Mouse (Mus musculus) heart, embryonic 10.5 days (tissue): ENCODE data around the gene Cd34. TPM values are rescaled to one million over a fixed set of nuclear protein-coding genes. Genes with fewer than 3 reads are reported as not detected.

Source experiments
- DNase-seq: peaks from one replicate; pipeline ENCODE4 v3.0.0-alpha.2; 2017; ENCODE audit warnings: low spot score
- H3K27ac ChIP-seq: fragments of 300-500 bp; sonication (generic); 2 replicates; pipeline ENCODE4 v1.5.1; 2016; ENCODE audit warnings: mild to moderate bottlenecking
- H3K27me3 ChIP-seq: fragments of 300-500 bp; sonication (generic); 2 replicates; pipeline ENCODE4 v1.6.1; 2016; ENCODE audit warnings: mild to moderate bottlenecking; ENCODE audit not compliant: poor library complexity, insufficient read depth, severe bottlenecking
- H3K36me3 ChIP-seq: fragments of 300-500 bp; sonication (generic); 2 replicates; pipeline ENCODE4 v1.6.1; 2016; ENCODE audit warnings: mild to moderate bottlenecking, moderate library complexity
- H3K4me1 ChIP-seq: fragments of 300-500 bp; sonication (generic); 2 replicates; pipeline ENCODE4 v1.6.1; 2016; ENCODE audit warnings: mild to moderate bottlenecking
- H3K4me3 ChIP-seq: fragments of 300-500 bp; sonication (generic); 2 replicates; pipeline ENCODE4 v1.5.1; 2016; ENCODE audit warnings: mild to moderate bottlenecking, moderate library complexity
- H3K9me3 ChIP-seq: fragments of 300-500 bp; sonication (generic); 2 replicates; pipeline ENCODE4 v1.6.1; 2016; ENCODE audit warnings: mild to moderate bottlenecking, moderate library complexity
- WGBS: fragments of 180-500 bp; shearing (Covaris S2); methylation state at CpG from one replicate; pipeline ENCODE4 v1.1.7; 2016; 5-methylcytosine and 5-hydroxymethylcytosine counted together
- polyA plus RNA-seq: library from polyadenylated mRNA; unstranded; fragments of >200 nt; fragmentation: Nextera tagmentation; extraction: Ambion mirVana; gene quantifications from 2 replicates; pipeline ENCODE4 v1.2.1, GENCODE M21; 2016

Cd34 gene
- polyA plus RNA-seq, 1 experiment from 2014 or later = 59.9 TPM

- 13% methylated on average over 1 of the region's 1 CpGs for WGBS
- DNase-seq = no peak
Observed at GRCm38 (mm10) chr1:194977371-194977761, 38.7 kb downstream of the Cd34 start.

GRCm38 (mm10) chr1:194977946-194978720, 39.5 kb downstream of the Cd34 start:
- Histone ChIP-seq H3K4me3 (no peak overlapping the region), H3K9me3 (no peaks in the 10 kb centered on the region), H3K27ac (no peak overlapping the region), H3K4me1 (peaks cover 30% of the 10 kb centered on the region), H3K27me3 (no peaks in the 10 kb centered on the region), H3K36me3 (no peaks in the 10 kb centered on the region)
- WGBS = 56% methylated on average over 5 of the region's 5 CpGs
- DNase-seq = no peak

More at GRCm38 (mm10) chr1:194977371-194977761, 38.7 kb downstream of the Cd34 start:
- Histone ChIP-seq H3K27me3 (no peaks in the 10 kb centered on the region), H3K9me3 (no peaks in the 10 kb centered on the region), H3K4me3 (peak overlapping the region; percentile 76), H3K36me3 (no peaks in the 10 kb centered on the region), H3K27ac (0 out of 2 replicates have a peak overlapping the region, but pooled peaks have one; percentile 88), H3K4me1 (peaks cover 30% of the 10 kb centered on the region)

DNA sequence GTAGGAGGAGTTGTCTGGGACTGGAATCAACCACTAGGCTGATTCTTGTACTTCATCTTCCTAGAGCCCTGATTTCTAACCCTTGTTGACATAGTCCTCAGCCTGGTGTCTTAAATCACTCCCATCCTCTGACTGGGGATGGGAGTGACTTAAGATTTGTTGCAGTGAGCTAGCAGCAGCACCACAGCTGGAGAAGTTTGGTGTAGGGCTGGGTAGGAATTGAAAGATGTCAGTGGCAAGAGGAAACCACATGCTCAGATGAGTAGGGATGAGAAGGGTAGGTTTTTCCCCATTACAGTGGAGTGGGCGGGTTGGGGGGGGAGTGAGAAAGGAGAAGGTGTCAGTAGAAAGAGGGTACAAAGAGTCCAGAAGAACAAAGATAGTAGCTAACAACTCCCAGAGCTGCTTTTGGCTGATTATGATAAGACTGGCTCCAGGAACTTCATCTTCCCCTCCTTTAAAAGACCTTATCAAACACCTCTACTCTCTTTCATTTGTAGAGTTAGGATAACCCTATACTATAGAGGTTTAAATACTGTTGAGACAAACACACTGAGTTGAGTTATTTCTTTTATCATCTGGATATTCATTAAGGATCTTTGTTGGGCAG, 42.3 kb downstream of the Cd34 start:
- H3K9me3 ChIP-seq = no peaks in the 10 kb centered on the region
- DNase-seq = no peak
- no peaks in the 10 kb centered on the region for H3K27me3 ChIP-seq
- 36% methylated on average over 1 of the region's 1 CpGs for WGBS
- no peak overlapping the region for H3K27ac ChIP-seq
- peaks cover 29% of the 10 kb centered on the region for H3K4me1 ChIP-seq
- H3K4me3 ChIP-seq = no peak overlapping the region
- no peaks in the 10 kb centered on the region for H3K36me3 ChIP-seq

- DNase-seq = no peak
- Histone ChIP-seq H3K27ac (no peak overlapping the region), H3K4me3 (no peak overlapping the region), H3K9me3 (no peaks in the 10 kb centered on the region), H3K36me3 (no peaks in the 10 kb centered on the region), H3K4me1 (peaks cover 12% of the 10 kb centered on the region; the same call in 1 of the 2 replicates), H3K27me3 (no peaks in the 10 kb centered on the region)
- 88% methylated on average over 5 of the region's 5 CpGs for whole genome bisulfite sequencing
Observed at GRCm38 (mm10) chr1:194982931-194983690, 44.5 kb downstream of the Cd34 start.

DNA sequence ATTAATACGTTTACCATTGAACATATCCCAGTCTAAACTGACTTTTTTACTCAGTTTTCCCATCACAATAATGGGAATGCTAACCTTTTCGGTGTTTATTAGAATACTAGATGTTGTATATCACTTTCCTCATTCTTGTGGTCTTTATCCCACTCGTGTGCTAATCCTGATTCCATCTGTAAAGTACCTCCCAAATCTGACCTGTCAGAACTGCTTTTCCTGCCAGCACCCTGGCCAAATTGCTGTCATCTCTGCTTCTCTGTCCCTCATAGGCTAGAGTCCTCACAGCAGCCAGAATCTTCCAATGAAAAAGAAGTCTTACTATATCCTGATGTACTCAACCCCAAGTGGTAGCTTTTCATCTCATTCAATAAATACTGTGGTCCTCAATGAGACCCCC, 46.3 kb downstream of the Cd34 start:
- Histone ChIP-seq H3K9me3 (no peaks in the 10 kb centered on the region), H3K36me3 (no peaks in the 10 kb centered on the region), H3K27ac (no peak overlapping the region), H3K4me1 (0 out of 2 replicates have a peak, but pooled peaks cover 7% of the 10 kb centered on the region), H3K4me3 (no peak overlapping the region), H3K27me3 (no peaks in the 10 kb centered on the region)
- no peak for DNase-seq
- WGBS = 74% methylated on average over 3 of the region's 3 CpGs

DNA sequence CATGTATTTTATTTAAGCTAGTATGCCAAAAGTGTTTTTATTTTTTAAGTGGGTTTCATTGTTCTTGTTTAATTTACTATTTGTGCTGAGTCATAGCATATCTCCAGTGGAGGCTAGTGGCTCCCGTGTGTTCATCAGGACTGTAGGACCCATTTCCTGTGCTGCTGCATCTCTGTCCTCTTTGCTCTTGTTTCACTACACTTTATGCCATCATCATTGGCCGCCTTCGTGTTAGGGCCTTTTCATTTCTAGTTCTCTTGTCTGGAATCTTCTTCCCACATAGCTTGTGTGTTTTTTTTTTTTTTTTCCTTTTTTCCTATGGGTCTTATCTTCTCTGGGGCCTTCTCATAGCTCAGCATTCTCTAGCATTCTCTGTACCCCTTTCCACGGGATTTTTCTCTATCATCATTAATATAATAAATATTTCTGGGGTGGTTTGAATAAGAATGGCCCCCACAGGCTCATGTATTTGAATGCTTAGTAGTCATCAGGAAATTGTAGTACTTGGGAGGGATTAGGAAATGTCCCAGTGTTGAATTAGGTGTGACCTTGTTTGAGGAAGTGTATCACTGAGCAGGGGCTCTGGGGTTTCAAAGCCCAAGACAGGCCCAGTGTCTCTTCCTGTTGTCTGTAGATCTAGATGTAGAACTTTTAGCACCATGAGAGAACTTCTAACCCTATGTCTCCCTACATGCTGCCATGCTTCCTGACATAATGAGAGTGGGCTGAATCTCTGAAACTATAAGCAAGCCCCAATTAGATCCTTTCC, 47.0 kb downstream of the Cd34 start:
- DNase-seq = no peak
- Histone ChIP-seq H3K36me3 (no peaks in the 10 kb centered on the region), H3K4me3 (no peak overlapping the region), H3K27ac (no peak overlapping the region), H3K4me1 (0 out of 2 replicates have a peak, but pooled peaks cover 3% of the 10 kb centered on the region), H3K27me3 (no peaks in the 10 kb centered on the region), H3K9me3 (no peaks in the 10 kb centered on the region)
- 61% methylated on average over 4 of the region's 4 CpGs for WGBS

DNA sequence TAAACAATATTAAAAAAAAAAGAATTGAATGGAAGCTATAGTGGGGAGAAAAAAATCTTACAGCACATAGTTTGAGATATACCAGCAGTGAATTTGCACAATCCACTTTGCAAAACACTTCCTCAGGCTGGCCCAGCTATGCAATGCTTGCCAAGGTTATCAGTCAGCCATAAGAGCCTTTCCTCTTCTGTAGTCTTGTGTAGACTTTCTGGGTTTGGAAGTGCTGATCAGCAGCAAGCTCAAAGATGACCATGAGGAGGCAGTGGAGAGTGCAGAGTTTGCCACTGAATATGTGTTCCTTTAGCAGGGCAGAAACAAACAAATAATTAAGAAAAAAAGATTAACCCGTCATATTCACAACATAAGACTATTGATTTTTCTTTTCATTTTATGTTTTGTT, 50.4 kb downstream of the Cd34 start:
- H3K4me3 ChIP-seq = no peak overlapping the region
- H3K9me3 ChIP-seq = no peaks in the 10 kb centered on the region
- H3K27me3 ChIP-seq = no peaks in the 10 kb centered on the region
- no peak overlapping the region for H3K27ac ChIP-seq
- H3K4me1 ChIP-seq = peaks cover 15% of the 10 kb centered on the region
- H3K36me3 ChIP-seq = no peaks in the 10 kb centered on the region
- no peak for DNase-seq
- 88% methylated on average over 1 of the region's 1 CpGs for WGBS

DNA sequence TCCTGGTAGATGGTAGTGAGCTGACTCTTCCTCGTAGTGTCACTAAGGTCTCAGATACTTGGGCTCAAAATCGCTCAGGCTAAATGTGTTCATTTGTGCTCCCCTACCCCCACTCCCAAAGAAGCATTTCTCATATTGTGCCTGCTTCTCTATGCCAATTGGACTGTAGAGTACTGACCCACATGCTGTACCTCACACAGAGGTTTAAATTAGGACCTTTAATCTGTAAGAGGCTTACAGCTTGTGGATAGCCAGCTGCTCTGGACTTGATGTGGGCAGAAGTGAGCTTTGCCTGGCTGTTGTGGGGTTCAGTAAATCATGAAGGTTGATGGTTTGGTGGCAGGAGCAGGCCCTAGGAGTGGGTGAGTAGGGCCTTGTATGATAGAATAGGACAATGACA, 52.4 kb downstream of the Cd34 start:
- no peak overlapping the region for H3K4me3 ChIP-seq
- H3K27ac ChIP-seq = no peak overlapping the region
- H3K36me3 ChIP-seq = no peaks in the 10 kb centered on the region
- WGBS = 89% methylated on average over 2 of the region's 2 CpGs
- peaks cover 17% of the 10 kb centered on the region for H3K4me1 ChIP-seq
- no peaks in the 10 kb centered on the region for H3K27me3 ChIP-seq
- DNase-seq = no peak
- H3K9me3 ChIP-seq = no peaks in the 10 kb centered on the region

- H3K4me1 ChIP-seq = peaks cover 17% of the 10 kb centered on the region
- no peak overlapping the region for H3K27ac ChIP-seq
- no peaks in the 10 kb centered on the region for H3K9me3 ChIP-seq
- no peaks in the 10 kb centered on the region for H3K36me3 ChIP-seq
- H3K27me3 ChIP-seq = no peaks in the 10 kb centered on the region
- H3K4me3 ChIP-seq = no peak overlapping the region
- no peak for DNase-seq
- WGBS = 68% methylated on average over 2 of the region's 2 CpGs
Observed at GRCm38 (mm10) chr1:194991654-194992053, 53.0 kb downstream of the Cd34 start.

GRCm38 (mm10) chr1:194992589-194993317, 54.1 kb downstream of the Cd34 start:
- WGBS = 33% methylated on average over 5 of the region's 5 CpGs
- Histone ChIP-seq H3K36me3 (no peaks in the 10 kb centered on the region), H3K4me1 (peaks cover 17% of the 10 kb centered on the region), H3K27ac (no peak overlapping the region), H3K9me3 (no peaks in the 10 kb centered on the region), H3K4me3 (no peak overlapping the region), H3K27me3 (no peaks in the 10 kb centered on the region)
- DNase-seq = no peak

DNA sequence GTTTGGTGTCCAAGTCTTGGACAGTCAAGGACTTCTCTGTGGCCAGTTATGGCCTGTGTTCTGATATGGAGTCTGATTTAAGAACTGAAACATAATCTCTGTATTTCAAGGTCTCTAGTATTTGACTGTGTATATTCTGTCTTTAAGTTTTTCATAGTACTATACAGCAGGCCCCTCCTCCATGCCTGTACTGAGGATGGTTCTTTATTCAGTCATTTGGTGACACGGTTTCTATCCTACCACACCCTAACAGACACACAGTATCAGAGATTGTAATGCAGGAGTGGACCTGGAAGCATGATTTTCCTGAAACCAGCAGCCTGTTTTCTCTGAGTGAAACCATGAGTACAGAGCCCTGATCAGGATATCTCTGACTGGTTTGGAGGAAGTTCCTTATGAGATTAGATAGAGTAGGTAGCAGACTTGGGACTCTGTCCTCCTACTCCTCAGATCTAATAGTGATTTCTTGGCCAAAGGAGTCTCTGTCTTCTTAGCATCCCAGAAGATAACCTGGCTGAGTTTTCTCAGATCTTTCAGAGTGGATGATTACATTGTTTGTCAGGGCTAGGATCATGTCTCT, 54.9 kb downstream of the Cd34 start:
- Histone ChIP-seq H3K4me3 (no peak overlapping the region), H3K27me3 (no peaks in the 10 kb centered on the region), H3K9me3 (no peaks in the 10 kb centered on the region), H3K36me3 (no peaks in the 10 kb centered on the region), H3K4me1 (peaks cover 17% of the 10 kb centered on the region), H3K27ac (no peak overlapping the region)
- WGBS = 63% methylated on average over 1 of the region's 1 CpGs
- DNase-seq = no peak

- WGBS = 65% methylated on average over 5 of the region's 5 CpGs
- Histone ChIP-seq H3K4me3 (no peak overlapping the region), H3K9me3 (no peaks in the 10 kb centered on the region), H3K4me1 (peaks cover 17% of the 10 kb centered on the region), H3K36me3 (no peaks in the 10 kb centered on the region), H3K27ac (no peak overlapping the region), H3K27me3 (no peaks in the 10 kb centered on the region)
- no peak for DNase-seq
Observed at GRCm38 (mm10) chr1:194994262-194994661, 55.6 kb downstream of the Cd34 start.
